Comparison of ENCODE assay signal across 8 mouse cellular contexts in the genomic region with DNA sequence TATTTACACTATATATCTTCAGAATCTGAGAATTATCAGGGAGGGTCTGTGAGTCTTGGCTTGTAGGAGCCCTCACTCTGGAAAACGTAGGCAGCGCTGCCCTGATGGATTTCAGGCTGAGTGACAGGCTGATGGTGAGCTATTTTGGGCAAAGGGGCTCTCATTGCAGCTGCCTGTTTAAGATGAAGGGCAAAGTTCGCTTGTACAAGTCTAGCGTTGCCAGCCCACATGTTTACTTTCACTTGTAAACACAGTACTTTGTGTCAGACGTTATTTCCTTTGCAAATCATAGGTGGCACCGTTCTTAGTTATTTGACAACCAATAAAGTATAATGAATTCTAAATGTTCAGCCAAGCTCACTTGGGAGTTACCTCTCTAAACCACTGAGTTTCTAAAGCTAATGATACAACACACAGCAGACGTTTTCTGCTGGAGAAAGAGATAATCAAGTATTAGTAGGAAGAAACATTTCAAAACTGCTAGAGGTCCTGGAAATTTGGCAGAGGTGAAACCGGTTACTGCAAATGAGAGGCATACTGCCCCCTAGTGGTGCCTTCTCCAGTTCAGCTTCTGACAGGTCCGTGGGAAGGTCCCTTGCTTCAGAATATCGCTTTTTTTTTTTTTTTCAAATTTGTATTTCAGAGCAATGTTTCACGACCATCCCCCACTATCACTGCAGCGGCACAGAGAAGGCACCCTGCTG. TPM values are rescaled to one million over a fixed set of nuclear protein-coding genes. Genes with fewer than 3 reads are reported as not detected.
DNase-seq lines count a peak whose midpoint lies in the region; ATAC-seq and TF ChIP-seq lines count a peak whose summit lies in the region.

No protein-coding gene starts in this region.

- H3K36me3 ChIP-seq in heart, embryonic 11.5 days (ENCODE audit: control insufficient read depth, insufficient read depth, low read length): no peaks in the 10 kb centered on the region
- H3K36me3 ChIP-seq in kidney, postnatal 0 days (ENCODE audit: insufficient read depth, low read length): no peaks in the 10 kb centered on the region
- no peaks in the 10 kb centered on the region for H3K36me3 ChIP-seq in liver, embryonic 12.5 days
- no peaks in the 10 kb centered on the region for H3K36me3 ChIP-seq in neural tube, embryonic 11.5 days (ENCODE audit: control insufficient read depth, insufficient read depth, low read length)

- H3K4me3 ChIP-seq in heart, embryonic 11.5 days (ENCODE audit: low read depth, low read length): no peak overlapping the region
- no peak overlapping the region for H3K4me3 ChIP-seq in kidney, postnatal 0 days (replicated peaks; ENCODE audit: low read depth, low read length)
- 0 out of 2 replicates have a peak overlapping the region, but pooled peaks have one; percentile 2 for H3K4me3 ChIP-seq in liver, embryonic 12.5 days
- no peak overlapping the region for H3K4me3 ChIP-seq in neural tube, embryonic 11.5 days (ENCODE audit: low read depth, low read length)

- peak; percentile 62; the same call in 1 of the 2 replicates for ATAC-seq in erythroblast, adult 5-6 weeks (replicated peaks; ENCODE audit: low FRiP score, poor library complexity, severe bottlenecking)
- ATAC-seq in heart, embryonic 11.5 days (replicated peaks; ENCODE audit: insufficient number of reproducible peaks, low FRiP score, low TSS enrichment): no peak
- peak; percentile 23 for ATAC-seq in kidney, postnatal 0 days (replicated peaks; ENCODE audit: low FRiP score, low read depth)
- ATAC-seq in liver, embryonic 12.5 days: peak; percentile 37
- ATAC-seq in neural tube, embryonic 11.5 days (ENCODE audit: insufficient read depth, low FRiP score, low TSS enrichment): peak; percentile 61

- H3K27me3 ChIP-seq in heart, embryonic 11.5 days (ENCODE audit: control insufficient read depth, insufficient read depth, low read length): no peaks in the 10 kb centered on the region
- H3K27me3 ChIP-seq in kidney, postnatal 0 days (ENCODE audit: insufficient read depth, low read length): no peaks in the 10 kb centered on the region
- no peaks in the 10 kb centered on the region for H3K27me3 ChIP-seq in liver, embryonic 12.5 days (replicated peaks)
- H3K27me3 ChIP-seq in neural tube, embryonic 11.5 days (ENCODE audit: control insufficient read depth, insufficient read depth, low read length): no peaks in the 10 kb centered on the region

- H3K9me3 ChIP-seq in heart, embryonic 11.5 days (replicated peaks; ENCODE audit: control insufficient read depth, low read length): no peaks in the 10 kb centered on the region
- H3K9me3 ChIP-seq in kidney, postnatal 0 days (replicated peaks; ENCODE audit: low read length): no peaks in the 10 kb centered on the region
- H3K9me3 ChIP-seq in liver, embryonic 12.5 days (replicated peaks): no peaks in the 10 kb centered on the region
- H3K9me3 ChIP-seq in neural tube, embryonic 11.5 days (ENCODE audit: control insufficient read depth, low read length): no peaks in the 10 kb centered on the region

- peak; percentile 82 to 87 for DNase-seq in CD8-positive naive resting alpha-beta T cell, adult 2 months (ENCODE audit: low read depth in 2 of 2, low spot score in 2 of 2)
- peak; percentile 93 for DNase-seq in brain, embryonic 14.5 days (ENCODE audit: low read depth)
- peak; percentile 94 for DNase-seq in kidney, postnatal 0 days (ENCODE audit: low spot score)
- DNase-seq in neural tube, embryonic 11.5 days (ENCODE audit: low spot score): peak; percentile 77
- DNase-seq in testis, postnatal 14 days (ENCODE audit: low spot score): peak; percentile 81

- peak overlapping the region; percentile 70 for H3K27ac ChIP-seq in heart, embryonic 11.5 days (ENCODE audit: low read depth, low read length)
- no peak overlapping the region for H3K27ac ChIP-seq in kidney, postnatal 0 days
- H3K27ac ChIP-seq in liver, embryonic 12.5 days: no peak overlapping the region
- no peak overlapping the region for H3K27ac ChIP-seq in neural tube, embryonic 11.5 days (ENCODE audit: low read depth, low read length)

- H3K4me1 ChIP-seq in heart, embryonic 11.5 days (ENCODE audit: control insufficient read depth, insufficient read depth, low read length): peaks cover 23% of the 10 kb centered on the region
- peaks cover 19% of the 10 kb centered on the region for H3K4me1 ChIP-seq in kidney, postnatal 0 days (replicated peaks; ENCODE audit: insufficient read depth, low read length)
- H3K4me1 ChIP-seq in liver, embryonic 12.5 days: peaks cover 10% of the 10 kb centered on the region; the same call in 1 of the 2 replicates
- H3K4me1 ChIP-seq in neural tube, embryonic 11.5 days (ENCODE audit: control insufficient read depth, insufficient read depth, low read length): peaks cover 3% of the 10 kb centered on the region; the same call in 1 of the 2 replicates

- peak; percentile 81 for TF ChIP-seq CTCF in brain, embryonic 14.5 days (IDR thresholded peaks at IDR 0.05; ENCODE audit: borderline replicate concordance, extremely low read depth, insufficient read depth, insufficient read length)
- peak; percentile 95 for TF ChIP-seq CTCF in kidney, postnatal 0 days (IDR thresholded peaks at IDR 0.05; ENCODE audit: low read depth)

- TF ChIP-seq POLR2A in brain, embryonic 14.5 days (IDR thresholded peaks at IDR 0.05; ENCODE audit: borderline replicate concordance, extremely low read depth, insufficient read depth, insufficient read length, poor library complexity, severe bottlenecking): no peak

- H3K4me2 ChIP-seq in heart, embryonic 11.5 days: peak overlapping the region; percentile 41
- H3K4me2 ChIP-seq in kidney, postnatal 0 days (ENCODE audit: low read length): peak overlapping the region; percentile 28
- H3K4me2 ChIP-seq in liver, embryonic 12.5 days: peak overlapping the region; percentile 51
- H3K4me2 ChIP-seq in neural tube, embryonic 11.5 days (ENCODE audit: low read depth): no peak overlapping the region

- H3K9ac ChIP-seq in heart, embryonic 11.5 days (ENCODE audit: low read depth, low read length): no peak overlapping the region
- no peak overlapping the region for H3K9ac ChIP-seq in kidney, postnatal 0 days (ENCODE audit: low read depth, low read length)
- no peak overlapping the region for H3K9ac ChIP-seq in liver, embryonic 12.5 days
- H3K9ac ChIP-seq in neural tube, embryonic 11.5 days (ENCODE audit: low read length): no peak overlapping the region

- 5% methylated on average over 12 of the region's 12 CpGs for WGBS in heart, embryonic 11.5 days (ENCODE audit: insufficient replicate concordance)
- WGBS in kidney, postnatal 0 days: 10% methylated on average over 12 of the region's 12 CpGs
- 8% methylated on average over 12 of the region's 12 CpGs for WGBS in liver, embryonic 12.5 days (ENCODE audit: insufficient replicate concordance)
- WGBS in neural tube, embryonic 11.5 days: 18% methylated on average over 12 of the region's 12 CpGs

RNA-seq across cellular contexts. Expression of a gene that starts 47.7 kb away (rescaled TPM):
- polyA plus RNA-seq in brain, embryonic 14.5 days (2012; rRNA removed): 12.4 and 14.3 TPM in 2 replicates
- 6.5 and 14.2 TPM in 2 replicates for total RNA-seq in erythroblast, adult 5-6 weeks (2015; ENCODE audit: low replicate concordance)
- 4.4 and 5.7 TPM in 2 replicates for total RNA-seq in erythroblast, adult 5-6 weeks (2017; ENCODE audit: low replicate concordance)
- polyA plus RNA-seq in heart, embryonic 11.5 days (2014; fragmentation: Nextera tagmentation; extraction: Ambion mirVana): 240 and 257 TPM in 2 replicates
- polyA plus RNA-seq in kidney, postnatal 0 days (2015; fragmentation: Nextera tagmentation; extraction: Ambion mirVana): 32.5 and 35.3 TPM in 2 replicates
- polyA plus RNA-seq in liver, embryonic 12.5 days (2016; fragmentation: Nextera tagmentation; extraction: Ambion mirVana): 15.6 and 16.8 TPM in 2 replicates
- 20.8 and 25.2 TPM in 2 replicates for polyA plus RNA-seq in neural tube, embryonic 11.5 days (2014; fragmentation: Nextera tagmentation; extraction: Ambion mirVana)

RNA-seq across cellular contexts. Expression of a gene that starts 50.6 kb away (rescaled TPM):
- 0.10 and 0.11 TPM in 2 replicates for polyA plus RNA-seq in brain, embryonic 14.5 days (2012; rRNA removed)
- not detected in 2 replicates for total RNA-seq in erythroblast, adult 5-6 weeks (2015; ENCODE audit: low replicate concordance)
- 0.56 and 0.85 TPM in 2 replicates for total RNA-seq in erythroblast, adult 5-6 weeks (2017; ENCODE audit: low replicate concordance)
- polyA plus RNA-seq in heart, embryonic 11.5 days (2014; fragmentation: Nextera tagmentation; extraction: Ambion mirVana): not detected in 2 replicates
- polyA plus RNA-seq in kidney, postnatal 0 days (2015; fragmentation: Nextera tagmentation; extraction: Ambion mirVana): 0.11 and 0.16 TPM in 2 replicates
- polyA plus RNA-seq in liver, embryonic 12.5 days (2016; fragmentation: Nextera tagmentation; extraction: Ambion mirVana): 0.17 TPM in 1 of 2 replicates, not detected in the other
- 0.07 and 0.08 TPM in 2 replicates for polyA plus RNA-seq in neural tube, embryonic 11.5 days (2014; fragmentation: Nextera tagmentation; extraction: Ambion mirVana)
